Mouse (Mus musculus): Measurements from ENCODE around the gene Ano1. TPM values are rescaled to one million over a fixed set of nuclear protein-coding genes. Genes with fewer than 3 reads are reported as not detected.

Ano1 gene
- polyA plus RNA-seq (2014; fragmentation: Nextera tagmentation; extraction: Ambion mirVana): 4.5 and 5.6 TPM in 2 replicates

GRCm38 (mm10) chr7:144751833-144752232, at the start of gene Ano1:
Ano1 (minus strand) TSS chr7:144751974.
- Histone ChIP-seq H3K4me3 (replicated peaks; ENCODE audit: low read length) (no peak within 1 kb of the TSS), H3K36me3 (replicated peaks; ENCODE audit: control insufficient read depth, insufficient read depth) (no peaks in the 10 kb centered on the region), H3K27me3 (ENCODE audit: control insufficient read depth, insufficient read depth, low read length) (no peaks in the 10 kb centered on the region), H3K9me3 (ENCODE audit: control insufficient read depth, low read length) (no peaks in the 10 kb centered on the region), H3K4me1 (replicated peaks; ENCODE audit: control insufficient read depth, insufficient read depth, low read length) (no peaks in the 10 kb centered on the region), H3K4me2 (replicated peaks) (no peak within 1 kb of the TSS), H3K27ac (no peak within 1 kb of the TSS), H3K9ac (no peak within 1 kb of the TSS)
- ATAC-seq (ENCODE audit: low FRiP score): no peak
- DNase-seq (ENCODE audit: low spot score): no peak
- 80% methylated on average over 9 of the region's 9 CpGs for WGBS

DNA sequence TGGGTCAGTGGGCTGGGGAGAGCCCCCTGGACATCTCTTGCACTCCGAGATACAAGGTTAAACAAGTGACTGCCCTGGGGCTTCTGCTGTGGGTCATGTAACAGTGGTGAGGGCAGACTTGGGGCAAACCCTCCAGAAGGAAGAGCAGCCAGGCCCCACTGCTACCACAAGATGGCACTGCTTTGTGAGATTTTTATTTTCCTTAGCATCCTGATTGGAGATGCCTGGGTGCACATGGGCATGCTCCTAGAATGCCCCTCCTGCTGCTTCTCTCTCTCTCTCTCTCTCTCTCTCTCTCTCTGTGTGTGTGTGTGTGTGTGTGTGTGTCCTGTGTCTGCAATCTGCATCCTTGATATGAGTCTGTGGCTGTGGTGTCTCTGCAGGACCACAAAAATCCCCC, 46.7 kb upstream of the Ano1 start:
- Histone ChIP-seq H3K27ac (no peak overlapping the region), H3K4me3 (replicated peaks; ENCODE audit: low read length) (no peak overlapping the region), H3K9ac (no peak overlapping the region), H3K36me3 (replicated peaks; ENCODE audit: control insufficient read depth, insufficient read depth) (no peaks in the 10 kb centered on the region), H3K4me2 (replicated peaks) (no peak overlapping the region), H3K4me1 (replicated peaks; ENCODE audit: control insufficient read depth, insufficient read depth, low read length) (peaks cover 8% of the 10 kb centered on the region), H3K9me3 (ENCODE audit: control insufficient read depth, low read length) (no peaks in the 10 kb centered on the region), H3K27me3 (ENCODE audit: control insufficient read depth, insufficient read depth, low read length) (no peaks in the 10 kb centered on the region)
- ATAC-seq (ENCODE audit: low FRiP score) (peak; percentile 64; the same call in 1 of the 2 replicates), DNase-seq (ENCODE audit: low spot score) (peak; percentile 78)
- 50% methylated on average over 1 of the region's 1 CpGs for WGBS

GRCm38 (mm10) chr7:144796986-144797735, 45.4 kb upstream of the Ano1 start:
- Histone ChIP-seq H3K9ac (no peak overlapping the region), H3K4me3 (replicated peaks; ENCODE audit: low read length) (no peak overlapping the region), H3K36me3 (replicated peaks; ENCODE audit: control insufficient read depth, insufficient read depth) (no peaks in the 10 kb centered on the region), H3K4me1 (replicated peaks; ENCODE audit: control insufficient read depth, insufficient read depth, low read length) (peaks cover 8% of the 10 kb centered on the region), H3K4me2 (replicated peaks) (no peak overlapping the region), H3K27me3 (ENCODE audit: control insufficient read depth, insufficient read depth, low read length) (no peaks in the 10 kb centered on the region), H3K27ac (peak overlapping the region; percentile 47), H3K9me3 (ENCODE audit: control insufficient read depth, low read length) (no peaks in the 10 kb centered on the region)
- no peak for DNase-seq (ENCODE audit: low spot score)
- no peak for ATAC-seq (ENCODE audit: low FRiP score)
- WGBS: 37% methylated on average over 17 of the region's 17 CpGs

GRCm38 (mm10) chr7:144795976-144796474, 44.3 kb upstream of the Ano1 start:
- WGBS: 92% methylated on average over 9 of the region's 9 CpGs
- DNase-seq (ENCODE audit: low spot score) (no peak), ATAC-seq (ENCODE audit: low FRiP score) (no peak)
- Histone ChIP-seq H3K4me1 (replicated peaks; ENCODE audit: control insufficient read depth, insufficient read depth, low read length) (peaks cover 8% of the 10 kb centered on the region), H3K36me3 (replicated peaks; ENCODE audit: control insufficient read depth, insufficient read depth) (no peaks in the 10 kb centered on the region), H3K9me3 (ENCODE audit: control insufficient read depth, low read length) (no peaks in the 10 kb centered on the region), H3K4me2 (replicated peaks) (no peak overlapping the region), H3K4me3 (replicated peaks; ENCODE audit: low read length) (no peak overlapping the region), H3K27ac (no peak overlapping the region), H3K27me3 (ENCODE audit: control insufficient read depth, insufficient read depth, low read length) (no peaks in the 10 kb centered on the region), H3K9ac (no peak overlapping the region)

- H3K27me3 ChIP-seq (ENCODE audit: control insufficient read depth, insufficient read depth, low read length): no peaks in the 10 kb centered on the region
- no peak for DNase-seq (ENCODE audit: low spot score)
- H3K9me3 ChIP-seq (ENCODE audit: control insufficient read depth, low read length): no peaks in the 10 kb centered on the region
- ATAC-seq (ENCODE audit: low FRiP score): no peak
- H3K27ac ChIP-seq: no peak overlapping the region
- 86% methylated on average over 10 of the region's 10 CpGs for WGBS
- peaks cover 8% of the 10 kb centered on the region for H3K4me1 ChIP-seq (replicated peaks; ENCODE audit: control insufficient read depth, insufficient read depth, low read length)
- no peak overlapping the region for H3K4me2 ChIP-seq (replicated peaks)
- H3K9ac ChIP-seq: no peak overlapping the region
- H3K4me3 ChIP-seq (replicated peaks; ENCODE audit: low read length): no peak overlapping the region
- no peaks in the 10 kb centered on the region for H3K36me3 ChIP-seq (replicated peaks; ENCODE audit: control insufficient read depth, insufficient read depth)
These were observed 41.5 kb upstream of the Ano1 start for GRCm38 (mm10) chr7:144793296-144793695.

DNA sequence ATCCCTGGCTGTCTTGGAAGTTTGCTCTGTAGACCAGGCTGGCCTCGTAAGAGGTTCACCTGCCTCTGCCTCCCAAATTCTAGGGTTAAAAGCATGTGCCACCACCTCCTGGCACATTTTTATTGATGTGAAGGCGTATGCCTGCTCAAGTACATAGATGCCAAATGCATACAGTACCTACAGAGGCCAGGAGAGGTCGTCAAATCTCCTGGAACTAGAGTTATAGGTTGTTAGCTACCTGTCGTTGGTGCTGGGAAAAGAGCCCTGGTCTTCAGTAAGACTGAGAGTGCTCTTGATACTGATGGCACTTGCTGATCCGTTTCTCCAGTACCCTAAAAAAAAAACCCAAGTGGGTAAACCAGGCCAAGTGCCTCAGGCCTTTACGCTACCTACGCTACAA, 39.7 kb upstream of the Ano1 start:
- ATAC-seq (ENCODE audit: low FRiP score): no peak

DNA sequence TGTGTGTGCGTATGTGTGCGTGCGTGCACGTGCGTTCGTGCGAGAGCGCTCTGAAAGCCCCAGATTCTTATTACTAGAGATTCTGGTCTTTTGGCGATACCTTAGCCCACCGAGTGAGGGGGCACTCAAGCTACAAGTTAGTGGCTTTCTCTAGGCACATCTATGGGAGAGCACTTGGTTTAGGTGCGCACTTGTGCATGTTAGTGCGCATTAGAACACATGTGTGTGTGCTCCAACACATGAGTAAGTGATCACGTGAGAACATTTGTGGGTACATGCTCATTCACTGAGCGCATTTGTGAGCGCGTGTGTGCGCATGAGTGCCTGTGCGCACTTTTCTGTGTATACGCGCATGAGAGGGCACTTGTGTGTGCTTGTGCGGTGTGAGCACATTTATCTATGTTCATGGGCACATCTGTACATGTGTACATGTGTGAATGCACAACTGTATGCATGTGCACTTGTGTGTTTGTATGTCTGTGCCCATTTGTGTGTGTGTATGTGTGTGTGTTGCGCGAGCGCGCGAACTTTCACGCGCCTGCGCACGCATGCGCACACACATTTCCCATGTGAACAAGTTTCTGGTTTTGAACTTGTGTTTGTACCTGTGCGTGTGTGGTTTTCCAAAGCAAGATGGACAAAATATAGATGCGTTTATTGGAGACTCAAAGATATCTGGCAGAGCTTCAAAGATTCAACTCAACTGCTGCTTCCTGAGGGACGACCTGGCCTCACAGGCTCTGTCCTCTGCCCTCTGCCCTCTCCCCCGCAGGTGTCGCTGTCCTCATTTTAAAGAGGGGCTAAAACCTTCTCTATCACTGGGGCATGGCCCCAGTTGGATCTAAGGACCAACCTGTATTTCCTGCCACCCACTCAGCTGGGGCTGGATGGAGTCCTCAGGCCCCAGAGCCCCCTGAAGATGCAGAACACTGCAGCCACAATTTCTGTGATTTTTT, 38.1 kb upstream of the Ano1 start:
- DNase-seq (ENCODE audit: low spot score): peak; percentile 39
- Histone ChIP-seq H3K27ac (no peak overlapping the region), H3K9me3 (ENCODE audit: control insufficient read depth, low read length) (no peaks in the 10 kb centered on the region), H3K36me3 (replicated peaks; ENCODE audit: control insufficient read depth, insufficient read depth) (no peaks in the 10 kb centered on the region), H3K9ac (no peak overlapping the region), H3K4me3 (replicated peaks; ENCODE audit: low read length) (peak overlapping the region; percentile 25), H3K4me1 (replicated peaks; ENCODE audit: control insufficient read depth, insufficient read depth, low read length) (no peaks in the 10 kb centered on the region), H3K4me2 (replicated peaks) (peak overlapping the region; percentile 49), H3K27me3 (ENCODE audit: control insufficient read depth, insufficient read depth, low read length) (no peaks in the 10 kb centered on the region)
- 46% methylated on average over 36 of the region's 36 CpGs for WGBS
- no peak for ATAC-seq (ENCODE audit: low FRiP score)

More for the DNA sequence above, 39.7 kb upstream of the Ano1 start:
- Histone ChIP-seq H3K4me1 (replicated peaks; ENCODE audit: control insufficient read depth, insufficient read depth, low read length) (no peaks in the 10 kb centered on the region), H3K9me3 (ENCODE audit: control insufficient read depth, low read length) (no peaks in the 10 kb centered on the region), H3K9ac (no peak overlapping the region), H3K27me3 (ENCODE audit: control insufficient read depth, insufficient read depth, low read length) (no peaks in the 10 kb centered on the region), H3K4me2 (replicated peaks) (no peak overlapping the region), H3K36me3 (replicated peaks; ENCODE audit: control insufficient read depth, insufficient read depth) (no peaks in the 10 kb centered on the region), H3K27ac (no peak overlapping the region), H3K4me3 (replicated peaks; ENCODE audit: low read length) (no peak overlapping the region)
- 91% methylated on average over 7 of the region's 7 CpGs for WGBS
- DNase-seq (ENCODE audit: low spot score): no peak

GRCm38 (mm10) chr7:144788631-144789030, 36.9 kb upstream of the Ano1 start:
- Histone ChIP-seq H3K27me3 (ENCODE audit: control insufficient read depth, insufficient read depth, low read length) (no peaks in the 10 kb centered on the region), H3K4me3 (replicated peaks; ENCODE audit: low read length) (no peak overlapping the region), H3K27ac (no peak overlapping the region), H3K9ac (no peak overlapping the region), H3K36me3 (replicated peaks; ENCODE audit: control insufficient read depth, insufficient read depth) (no peaks in the 10 kb centered on the region), H3K4me2 (replicated peaks) (no peak overlapping the region), H3K9me3 (ENCODE audit: control insufficient read depth, low read length) (no peaks in the 10 kb centered on the region), H3K4me1 (replicated peaks; ENCODE audit: control insufficient read depth, insufficient read depth, low read length) (no peaks in the 10 kb centered on the region)
- ATAC-seq (ENCODE audit: low FRiP score): no peak
- WGBS: 60% methylated on average over 4 of the region's 4 CpGs
- no peak for DNase-seq (ENCODE audit: low spot score)

GRCm38 (mm10) chr7:144787501-144787900, 35.7 kb upstream of the Ano1 start:
- ATAC-seq (ENCODE audit: low FRiP score): no peak

More at GRCm38 (mm10) chr7:144787501-144787900, 35.7 kb upstream of the Ano1 start:
- Histone ChIP-seq H3K36me3 (replicated peaks; ENCODE audit: control insufficient read depth, insufficient read depth) (no peaks in the 10 kb centered on the region), H3K27ac (no peak overlapping the region), H3K4me3 (replicated peaks; ENCODE audit: low read length) (no peak overlapping the region), H3K27me3 (ENCODE audit: control insufficient read depth, insufficient read depth, low read length) (no peaks in the 10 kb centered on the region), H3K4me2 (replicated peaks) (no peak overlapping the region), H3K9me3 (ENCODE audit: control insufficient read depth, low read length) (no peaks in the 10 kb centered on the region), H3K9ac (no peak overlapping the region), H3K4me1 (replicated peaks; ENCODE audit: control insufficient read depth, insufficient read depth, low read length) (no peaks in the 10 kb centered on the region)
- no peak for DNase-seq (ENCODE audit: low spot score)
- WGBS: 89% methylated on average over 5 of the region's 5 CpGs

Data from hindbrain, embryonic 14.5 days (tissue).